Mouse (Mus musculus): ENCODE data around the gene H2-DMa.

GRCm38 (mm10) chr17:34123518-34123917 is 4.2 kb downstream of the H2-DMa start:
- TF ChIP-seq CTCF (IDR thresholded peaks at IDR 0.05; ENCODE audit: borderline replicate concordance, insufficient read depth, low read depth, low read length), result no peak
- no peak for TF ChIP-seq POLR2A (IDR thresholded peaks at IDR 0.05; ENCODE audit: borderline replicate concordance, insufficient read depth, low read length)
